Mouse (Mus musculus) large intestine, adult 2 months (tissue): ENCODE measurements around the gene Ddr2. TPM values are rescaled to one million over a fixed set of nuclear protein-coding genes. Genes with fewer than 3 reads are reported as not detected.
"Not testable (repeated sequence)": the region's sequence is repeated elsewhere in the genome, so short reads cannot be mapped to it uniquely, and the experiment has no call there.

ENCODE experiments used
- DNase-seq: peaks from one replicate; pipeline ENCODE4 v3.0.0-alpha.2; 2012; ENCODE audit warnings: low read depth, low spot score
- WGBS: fragments of 180-500 bp; shearing (Covaris S2); methylation state at CpG from one replicate; pipeline ENCODE4 v1.1.7; 2018; 5-methylcytosine and 5-hydroxymethylcytosine counted together
- polyA plus RNA-seq: library from polyadenylated mRNA; depleted of rRNA; stranded (reverse); fragments of >200 nt; gene quantifications from 2 replicates; pipeline ENCODE4 v1.2.3, GENCODE M21; 2012

Gene Ddr2
- polyA plus RNA-seq, 1 experiment: 4.7 TPM

DNA sequence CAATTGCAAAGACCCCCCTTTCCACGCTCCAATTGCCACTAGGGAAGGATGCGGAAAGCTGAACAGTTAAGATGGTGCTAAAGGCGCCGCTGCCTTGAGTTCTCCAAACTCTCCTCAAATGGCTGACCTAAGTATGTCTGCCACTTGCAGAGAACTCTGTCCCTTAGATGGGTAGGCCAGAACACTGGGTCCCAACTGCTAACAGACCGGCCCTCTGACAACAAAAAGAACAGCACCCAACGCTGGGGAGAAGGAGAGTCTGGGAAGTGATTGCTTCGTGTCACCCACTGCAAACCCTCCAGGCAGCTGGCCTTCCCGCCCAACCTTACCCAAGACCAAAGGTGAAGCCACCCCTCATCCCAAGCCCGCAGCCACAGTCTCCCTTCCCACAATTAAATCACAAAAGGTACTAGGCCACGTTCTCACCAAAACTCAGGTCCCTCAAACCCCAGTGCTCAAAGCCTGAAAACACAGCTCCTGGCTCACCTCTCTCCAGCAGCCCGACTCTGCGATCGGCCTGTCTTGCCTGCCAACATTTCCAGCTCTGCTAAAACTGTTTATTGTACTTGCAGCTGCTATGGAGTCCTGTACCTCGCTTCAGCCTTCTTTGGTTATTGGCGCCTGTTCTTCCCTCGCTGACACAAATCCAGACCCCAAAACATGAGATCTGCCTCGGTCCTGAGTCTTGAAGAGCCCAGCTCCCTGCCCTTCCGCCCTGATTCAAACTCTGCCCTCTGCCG is 616 bp downstream of the Ddr2 start:
- DNase-seq: no peak
- 61% methylated on average over 19 of the region's 19 CpGs for WGBS

- DNase-seq: not testable (repeated sequence)
- WGBS: 75% methylated on average over 6 of the region's 6 CpGs
These were observed 7.7 kb downstream of the Ddr2 start for GRCm38 (mm10) chr1:170102814-170103213.

DNA sequence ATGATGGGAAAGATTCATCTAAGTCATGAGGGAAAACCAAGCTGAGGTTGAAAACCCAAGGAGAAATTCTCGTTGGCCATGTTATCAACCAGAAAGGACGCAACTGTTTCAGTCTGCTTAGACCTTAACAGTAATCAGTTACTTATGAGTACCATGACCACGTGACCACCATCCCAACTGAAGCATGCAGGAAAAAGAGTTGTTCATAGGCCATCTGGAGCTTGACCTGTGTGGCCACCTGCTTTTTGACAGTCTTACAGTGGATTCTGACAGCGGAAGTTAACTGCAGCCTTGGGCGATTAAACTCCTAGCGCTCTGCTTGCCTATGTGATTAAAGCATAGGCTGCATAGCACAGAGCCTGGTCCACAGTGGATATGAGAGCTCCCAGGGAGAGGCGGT is 23.9 kb downstream of the Ddr2 start:
- DNase-seq: no peak
- WGBS: 88% methylated on average over 7 of the region's 7 CpGs

GRCm38 (mm10) chr1:170084151-170084796 is 26.3 kb downstream of the Ddr2 start:
- 81% methylated on average over 12 of the region's 12 CpGs for WGBS
- DNase-seq: no peak

GRCm38 (mm10) chr1:170080907-170081306 is 29.7 kb downstream of the Ddr2 start:
- 56% methylated on average over 1 of the region's 1 CpGs for WGBS

GRCm38 (mm10) chr1:170079465-170079864 is 31.1 kb downstream of the Ddr2 start:
- DNase-seq: no peak
- 65% methylated on average over 2 of the region's 2 CpGs for WGBS

More at GRCm38 (mm10) chr1:170080907-170081306, 29.7 kb downstream of the Ddr2 start:
- DNase-seq: no peak

DNA sequence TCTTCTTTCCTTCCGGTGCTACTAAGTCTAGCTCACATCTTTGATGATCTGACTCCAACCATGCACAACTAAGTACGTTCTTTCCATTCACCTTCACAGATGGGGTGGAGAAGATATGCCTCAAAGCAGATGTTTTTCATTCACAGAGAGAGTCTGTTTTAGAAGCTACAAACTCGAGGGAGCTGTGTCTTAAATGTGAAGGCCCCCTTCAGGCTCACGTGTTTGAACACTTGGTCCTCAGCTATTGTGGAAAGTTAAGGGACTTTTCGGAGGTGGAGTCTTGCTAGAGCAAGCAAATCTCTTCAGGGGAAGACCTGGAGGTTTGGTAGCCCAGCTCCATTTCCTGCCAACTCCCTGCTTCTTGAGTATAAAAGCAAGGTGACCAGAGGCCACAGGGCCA is 34.2 kb downstream of the Ddr2 start:
- WGBS: 78% methylated on average over 5 of the region's 5 CpGs
- DNase-seq: no peak

GRCm38 (mm10) chr1:170073768-170074167 is 36.8 kb downstream of the Ddr2 start:
- WGBS: 77% methylated on average over 8 of the region's 8 CpGs
- DNase-seq: no peak

DNA sequence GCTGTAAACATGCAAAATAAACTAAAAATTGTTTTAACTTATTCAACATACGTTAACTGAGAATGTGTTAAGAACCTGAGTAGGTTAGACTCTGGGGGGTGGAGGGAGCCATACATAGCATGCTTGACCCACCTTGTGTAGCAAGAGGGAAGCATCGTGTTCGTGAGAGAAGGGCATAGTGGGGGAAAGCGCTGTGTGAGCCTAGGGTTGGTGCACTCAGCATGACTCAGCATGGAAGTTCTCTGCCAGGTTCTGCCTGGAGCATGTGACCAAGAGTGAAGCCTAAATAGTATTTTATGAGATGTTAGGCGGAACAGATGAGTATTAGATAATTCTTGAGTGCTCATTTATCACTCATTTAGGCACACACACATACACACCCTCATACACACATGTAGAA is 41.4 kb downstream of the Ddr2 start:
- WGBS: 72% methylated on average over 5 of the region's 5 CpGs
- no peak for DNase-seq

DNA sequence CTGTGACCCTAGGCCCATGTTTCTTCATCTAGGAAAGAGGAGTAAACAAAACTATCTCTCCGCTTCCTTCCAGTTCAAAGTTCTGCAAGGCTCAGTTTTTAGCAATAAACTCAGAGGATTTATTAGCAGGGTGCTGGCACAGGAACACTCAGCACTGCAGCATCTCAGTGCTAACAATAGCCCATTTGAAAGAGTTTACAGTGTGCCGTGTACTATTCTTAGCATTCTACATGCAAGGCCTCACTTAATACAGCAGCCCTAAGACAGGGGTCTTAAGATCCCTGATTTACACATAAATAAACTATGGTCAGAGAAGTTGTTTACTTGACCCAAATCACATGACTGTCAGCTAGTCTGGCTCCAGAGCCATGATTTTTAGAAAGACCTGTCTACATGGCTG is 44.6 kb downstream of the Ddr2 start:
- no peak for DNase-seq

DNA sequence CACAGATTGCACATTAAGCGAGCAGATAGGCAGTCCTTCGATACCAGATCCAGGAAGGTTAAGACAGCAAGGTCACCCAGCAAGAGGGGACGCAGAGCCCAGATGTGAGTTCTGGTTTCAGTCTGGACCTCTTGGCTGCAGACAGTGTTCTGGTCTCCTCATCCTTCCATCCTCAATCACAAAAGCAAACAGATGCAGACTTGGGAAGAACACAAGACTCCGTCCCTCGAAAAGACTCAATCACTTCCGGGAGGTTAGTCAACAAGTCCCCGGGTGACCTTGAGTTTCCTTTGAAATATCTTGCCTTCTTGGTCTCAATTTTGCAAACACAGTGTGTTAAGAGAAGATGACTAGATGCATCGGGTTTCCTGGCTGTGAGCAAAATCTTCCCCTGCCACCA is 45.6 kb downstream of the Ddr2 start:
- DNase-seq: no peak
- 71% methylated on average over 8 of the region's 8 CpGs for WGBS

More for the DNA sequence above, 44.6 kb downstream of the Ddr2 start:
- 26% methylated on average over 2 of the region's 2 CpGs for WGBS

GRCm38 (mm10) chr1:170064083-170064494 is 46.5 kb downstream of the Ddr2 start:
- no peak for DNase-seq
- WGBS: 47% methylated on average over 9 of the region's 9 CpGs

GRCm38 (mm10) chr1:170060214-170060613 is 50.3 kb downstream of the Ddr2 start:
- 53% methylated on average over 3 of the region's 3 CpGs for WGBS
- no peak for DNase-seq

GRCm38 (mm10) chr1:170059347-170059746 is 51.2 kb downstream of the Ddr2 start:
- no peak for DNase-seq
- 86% methylated on average over 9 of the region's 9 CpGs for WGBS

DNA sequence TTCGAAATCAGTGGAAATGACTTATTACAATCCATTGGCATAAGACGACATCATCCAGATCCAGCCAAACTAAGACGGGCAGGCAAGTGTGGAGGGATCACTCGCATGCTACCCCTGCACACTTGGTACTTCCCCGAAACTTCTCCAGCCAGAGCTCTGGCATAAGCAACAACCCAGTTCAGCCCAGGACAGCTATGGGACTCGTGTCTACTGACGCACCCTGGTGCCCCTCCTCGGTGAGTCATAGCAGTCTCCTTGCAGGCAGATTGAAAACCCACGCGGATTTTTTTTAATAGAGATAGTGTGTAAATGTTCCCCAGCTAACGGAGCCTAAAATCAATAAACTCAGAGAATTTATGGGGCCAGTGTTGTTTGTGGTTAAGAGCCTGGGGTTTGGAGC is 52.5 kb downstream of the Ddr2 start:
- WGBS: 31% methylated on average over 11 of the region's 11 CpGs
- DNase-seq: no peak

GRCm38 (mm10) chr1:170057607-170058006 is 53.0 kb downstream of the Ddr2 start:
- WGBS: 64% methylated on average over 7 of the region's 7 CpGs
- no peak for DNase-seq

DNA sequence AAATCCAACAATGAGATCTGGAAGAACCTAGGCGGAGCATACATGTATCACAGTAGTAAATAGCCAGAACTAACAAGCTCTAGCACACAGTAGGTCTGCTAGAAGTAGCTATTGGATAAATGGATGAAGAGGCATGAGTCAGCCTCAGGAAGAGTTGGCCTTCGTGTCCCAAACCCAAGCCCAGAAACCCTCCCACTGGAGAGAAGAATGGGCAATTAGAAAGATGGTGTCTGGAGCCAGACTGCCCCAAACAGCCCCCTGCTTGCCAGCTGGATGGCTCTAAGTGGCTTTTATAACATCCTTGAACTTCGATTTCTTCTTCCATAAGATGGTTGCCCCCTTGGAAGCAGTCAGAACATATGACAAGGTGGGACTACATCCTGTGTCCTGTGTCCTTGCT is 53.6 kb downstream of the Ddr2 start:
- 66% methylated on average over 3 of the region's 3 CpGs for WGBS
- no peak for DNase-seq

GRCm38 (mm10) chr1:170056214-170056613 is 54.3 kb downstream of the Ddr2 start:
- DNase-seq: no peak

GRCm38 (mm10) chr1:170052469-170053065 is 58.0 kb downstream of the Ddr2 start:
- 74% methylated on average over 1 of the region's 1 CpGs for WGBS
- DNase-seq: no peak

More at GRCm38 (mm10) chr1:170056214-170056613, 54.3 kb downstream of the Ddr2 start:
- WGBS: 59% methylated on average over 6 of the region's 6 CpGs

GRCm38 (mm10) chr1:170051631-170052177 is 58.9 kb downstream of the Ddr2 start:
- DNase-seq: no peak
- WGBS: 50% methylated on average over 5 of the region's 5 CpGs
